Mouse (Mus musculus) stomach, embryonic 16.5 days (tissue): ENCODE data around the gene Leng9. TPM values are rescaled to one million over a fixed set of nuclear protein-coding genes. Genes with fewer than 3 reads are reported as not detected.

Experiments
- ATAC-seq: fragments of 200-750 bp; cut with Nextera tagmentation; 2 replicates; pipeline ENCODE4 v1.8.0; 2017; ENCODE audit warnings: moderate number of reproducible peaks, moderate TSS enrichment; ENCODE audit not compliant: insufficient read depth, low FRiP score
- H3K27ac ChIP-seq: fragments of 300-500 bp; sonication (generic); 2 replicates; pipeline ENCODE4 v1.5.1; 2014; ENCODE audit warnings: low read length
- H3K27me3 ChIP-seq: fragments of 300-500 bp; sonication (generic); 2 replicates; pipeline ENCODE4 v1.6.1; 2014; ENCODE audit warnings: low read length, control low read depth, mixed read lengths; ENCODE audit not compliant: control insufficient read depth, insufficient read depth
- H3K36me3 ChIP-seq: fragments of 300-500 bp; sonication (generic); 2 replicates; pipeline ENCODE4 v1.6.1; 2014; ENCODE audit warnings: low read length; ENCODE audit not compliant: control insufficient read depth, insufficient read depth
- H3K4me1 ChIP-seq: fragments of 300-500 bp; sonication (generic); 2 replicates; pipeline ENCODE4 v1.6.1; 2014; ENCODE audit warnings: low read length, control low read depth, mixed read lengths; ENCODE audit not compliant: control insufficient read depth, insufficient read depth
- H3K4me2 ChIP-seq: fragments of 300-500 bp; sonication (generic); 2 replicates; pipeline ENCODE4 v1.6.1; 2014; ENCODE audit warnings: low read depth, low read length, mixed read lengths
- H3K4me3 ChIP-seq: fragments of 300-500 bp; sonication (generic); replicated peaks from 2 replicates; pipeline ENCODE4 v1.5.1; 2014; ENCODE audit warnings: mild to moderate bottlenecking, low read length
- H3K9ac ChIP-seq: fragments of 300-500 bp; sonication (generic); 2 replicates; pipeline ENCODE4 v1.6.1; 2014; ENCODE audit warnings: low read length
- H3K9me3 ChIP-seq: fragments of 300-500 bp; sonication (generic); replicated peaks from 2 replicates; pipeline ENCODE4 v1.6.1; 2016; ENCODE audit warnings: low read length, control low read depth; ENCODE audit not compliant: control insufficient read depth
- WGBS: fragments of 180-500 bp; shearing (Covaris S2); extraction: QIAGEN DNeasy Blood & Tissue Kit; methylation state at CpG from one replicate; pipeline ENCODE4 v1.1.7; 2014; 5-methylcytosine and 5-hydroxymethylcytosine counted together
- polyA plus RNA-seq: library from polyadenylated mRNA; unstranded; fragments of >200 nt; fragmentation: Nextera tagmentation; extraction: Ambion mirVana; gene quantifications from 2 replicates; pipeline ENCODE4 v1.2.1, GENCODE M21; 2015

Leng9 gene
- polyA plus RNA-seq, 1 experiment from 2014 or later, result 6.0 TPM

DNA sequence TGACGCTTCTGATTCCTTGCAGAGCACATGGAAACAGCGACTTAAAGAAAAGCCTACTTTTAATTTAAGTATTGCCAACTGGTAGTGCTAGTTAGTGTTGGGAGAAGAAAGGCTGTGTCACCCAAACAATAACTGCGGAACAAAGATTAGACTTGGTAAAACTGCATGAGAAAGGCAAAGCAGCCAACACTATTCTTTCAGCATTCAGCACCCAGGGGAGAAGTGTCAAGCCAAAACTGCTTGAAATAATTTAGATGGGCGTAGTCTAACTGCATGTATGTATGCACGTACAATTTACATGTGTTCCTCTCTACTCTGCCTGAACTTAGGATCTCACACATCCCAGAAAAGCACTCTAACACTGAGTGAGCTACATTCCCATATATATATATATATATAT lies 4.2 kb upstream of the Leng9 start:
- Histone ChIP-seq H3K9ac (no peak overlapping the region), H3K4me1 (peaks cover 20% of the 10 kb centered on the region), H3K27ac (no peak overlapping the region), H3K9me3 (no peaks in the 10 kb centered on the region), H3K4me2 (no peak overlapping the region), H3K27me3 (no peaks in the 10 kb centered on the region), H3K4me3 (no peak overlapping the region), H3K36me3 (0 out of 2 replicates have a peak, but pooled peaks cover 6% of the 10 kb centered on the region)
- WGBS, result 78% methylated on average over 5 of the region's 5 CpGs
- ATAC-seq, result no peak

DNA sequence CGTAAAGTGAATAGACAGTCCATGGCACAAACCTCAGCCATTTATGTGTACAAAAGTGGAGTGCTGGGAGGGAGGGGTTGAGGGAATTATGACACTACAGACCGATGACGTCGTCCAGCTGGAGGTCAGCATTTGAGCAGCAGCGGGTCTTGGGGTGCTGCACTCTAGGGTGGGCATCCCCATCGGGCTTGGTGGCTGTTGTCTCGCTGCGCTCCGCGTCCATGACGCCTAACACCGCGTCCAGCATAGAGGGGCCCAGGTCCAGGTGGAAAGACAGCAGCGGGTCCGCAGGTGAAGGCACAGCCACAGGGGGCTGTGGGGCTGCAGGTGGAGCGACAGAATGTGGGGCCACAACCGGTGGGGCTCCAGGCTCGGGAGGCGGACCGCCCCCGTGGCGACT lies 1.1 kb upstream of the Leng9 start:
- 32% methylated on average over 22 of the region's 22 CpGs for WGBS

GRCm38 (mm10) chr7:4150811-4151221 lies 642 bp upstream of the Leng9 start:
- no peaks in the 10 kb centered on the region for H3K9me3 ChIP-seq
- peak overlapping the region; percentile 78 for H3K4me3 ChIP-seq
- H3K4me2 ChIP-seq, result peak overlapping the region; percentile 90
- peak overlapping the region; percentile 85 for H3K9ac ChIP-seq
- peak; percentile 63 for ATAC-seq
- peaks cover 18% of the 10 kb centered on the region; the same call in 1 of the 2 replicates for H3K36me3 ChIP-seq
- H3K27me3 ChIP-seq, result no peaks in the 10 kb centered on the region
- WGBS, result 16% methylated on average over 14 of the region's 14 CpGs
- peak overlapping the region; percentile 99 for H3K27ac ChIP-seq
- peaks cover 39% of the 10 kb centered on the region for H3K4me1 ChIP-seq

More for the DNA sequence above, 1.1 kb upstream of the Leng9 start:
- Histone ChIP-seq H3K4me3 (no peak overlapping the region), H3K36me3 (peaks cover 17% of the 10 kb centered on the region; the same call in 1 of the 2 replicates), H3K27me3 (no peaks in the 10 kb centered on the region), H3K9ac (peak overlapping the region; percentile 18; the same call in 1 of the 2 replicates), H3K4me2 (peak overlapping the region; percentile 90), H3K27ac (peak overlapping the region; percentile 99), H3K9me3 (no peaks in the 10 kb centered on the region), H3K4me1 (peaks cover 39% of the 10 kb centered on the region)
- no peak for ATAC-seq

DNA sequence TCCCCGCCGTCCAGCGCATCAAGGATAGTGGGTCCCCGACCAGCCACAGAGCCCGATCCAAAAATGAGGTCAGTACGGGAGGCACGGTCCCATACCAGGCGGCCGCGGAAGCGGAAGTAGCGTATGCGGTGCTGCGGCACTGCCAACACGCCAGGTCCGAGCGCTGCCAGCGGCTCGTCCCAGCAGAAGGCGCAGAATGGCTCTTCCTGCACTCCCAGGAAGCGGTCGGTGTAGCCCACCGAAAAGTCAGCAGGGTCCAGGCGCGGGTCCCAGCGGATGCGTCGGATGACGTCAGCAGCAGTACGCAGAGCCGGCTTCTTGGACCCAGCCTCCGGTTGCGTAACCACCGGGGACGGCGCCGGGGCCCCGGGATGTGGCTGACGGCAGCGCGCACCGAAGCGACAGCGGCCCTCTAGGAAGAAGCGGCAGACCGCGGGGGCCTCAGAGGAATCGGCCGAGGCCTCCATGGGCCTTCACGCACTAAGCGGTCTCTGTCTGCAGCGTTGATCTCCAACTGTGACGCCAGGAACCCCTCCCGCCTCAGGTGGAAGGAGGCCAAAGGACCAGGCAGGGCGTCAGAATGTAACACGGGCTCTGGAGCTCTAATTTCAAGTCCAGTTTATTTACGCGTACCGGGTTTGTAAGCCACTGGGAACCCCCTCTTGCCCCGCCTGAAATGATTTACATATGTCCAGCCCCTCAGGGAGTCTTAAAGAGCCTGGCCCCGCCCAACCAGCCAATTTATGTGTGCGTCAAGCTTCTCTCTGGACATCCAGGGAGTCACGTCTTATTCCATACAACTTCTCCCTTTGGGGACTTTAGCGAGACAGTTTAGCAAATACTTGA lies 742 bp downstream of the Leng9 start:
- ATAC-seq, result peak; percentile 77
- H3K27me3 ChIP-seq, result no peaks in the 10 kb centered on the region
- H3K4me3 ChIP-seq, result peak overlapping the region; percentile 78
- H3K9me3 ChIP-seq, result no peaks in the 10 kb centered on the region
- WGBS, result under 1% methylated on average over 64 of the region's 64 CpGs
- H3K36me3 ChIP-seq, result peaks cover 32% of the 10 kb centered on the region
- H3K27ac ChIP-seq, result peak overlapping the region; percentile 99
- H3K9ac ChIP-seq, result peak overlapping the region; percentile 85
- H3K4me1 ChIP-seq, result peaks cover 39% of the 10 kb centered on the region
- H3K4me2 ChIP-seq, result peak overlapping the region; percentile 90

DNA sequence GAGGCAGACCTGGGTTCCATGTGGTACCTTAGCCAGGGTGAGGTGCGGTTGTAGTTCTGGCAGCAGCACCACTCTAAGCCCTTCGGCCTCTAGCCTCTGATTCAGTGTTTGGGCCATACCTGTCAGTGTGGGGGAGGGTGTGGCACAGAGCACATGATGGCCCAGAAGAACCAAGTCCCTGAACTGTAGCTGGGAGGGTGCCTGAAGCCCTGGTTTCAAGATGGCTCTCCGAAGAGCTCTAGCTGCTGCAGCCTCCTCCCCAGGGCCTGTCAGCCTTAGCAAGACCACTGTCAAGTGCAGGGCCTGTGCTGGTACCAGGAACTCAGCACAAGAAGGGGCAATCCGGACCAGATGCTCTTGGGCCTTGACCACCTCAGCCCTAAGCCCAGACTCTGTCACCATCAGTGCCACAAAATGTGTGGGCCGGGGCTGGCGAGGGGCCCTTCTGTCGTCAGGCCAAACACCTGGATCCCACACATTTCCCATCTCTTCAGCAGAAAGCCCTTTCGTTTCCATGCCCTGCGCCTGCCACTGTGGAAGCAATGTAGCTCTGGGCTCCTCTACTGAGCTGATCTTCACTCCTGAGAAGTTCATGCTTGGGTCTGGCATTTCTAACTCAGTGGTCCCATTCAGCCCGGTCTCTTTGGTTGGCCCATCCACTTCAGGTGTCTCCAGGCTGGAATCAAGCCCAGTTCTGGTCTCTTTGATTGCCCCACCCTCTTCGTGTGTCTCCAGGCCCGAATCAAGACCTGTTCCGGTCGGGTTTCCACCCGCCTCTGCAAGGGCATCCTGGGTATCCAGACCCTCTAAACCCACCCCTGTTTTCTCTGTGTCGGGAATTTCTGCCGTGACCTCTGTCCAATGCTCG lies 1.6 kb downstream of the Leng9 start:
- no peaks in the 10 kb centered on the region for H3K27me3 ChIP-seq
- peak overlapping the region; percentile 99 for H3K27ac ChIP-seq
- H3K9me3 ChIP-seq, result no peaks in the 10 kb centered on the region
- ATAC-seq, result peak; percentile 2; the same call in 1 of the 2 replicates
- peaks cover 39% of the 10 kb centered on the region for H3K4me1 ChIP-seq
- H3K4me2 ChIP-seq, result peak overlapping the region; percentile 90
- peak overlapping the region; percentile 78 for H3K4me3 ChIP-seq
- H3K9ac ChIP-seq, result peak overlapping the region; percentile 85
- H3K36me3 ChIP-seq, result peaks cover 39% of the 10 kb centered on the region
- WGBS, result 30% methylated on average over 18 of the region's 18 CpGs

DNA sequence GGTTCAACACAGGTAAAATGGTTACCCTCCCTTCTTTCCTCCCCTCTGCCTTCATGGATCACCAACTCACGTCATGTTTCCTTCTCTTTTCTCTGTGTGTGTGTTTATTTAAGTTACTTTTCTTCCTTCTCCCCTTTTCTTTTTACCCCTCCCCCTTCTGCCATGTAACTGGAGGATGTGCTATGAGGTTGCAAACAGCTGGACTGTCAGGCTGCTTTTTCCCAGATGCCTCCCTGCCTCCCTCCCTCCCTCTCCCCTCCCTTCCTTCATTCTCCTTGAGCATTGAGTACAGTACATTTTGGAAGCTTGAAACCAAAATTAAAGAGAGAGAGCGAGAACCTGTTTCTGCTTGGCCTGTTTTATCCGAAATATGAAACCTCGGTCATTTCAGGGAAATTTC lies 2.3 kb downstream of the Leng9 start:
- Histone ChIP-seq H3K4me3 (peak overlapping the region; percentile 78; the same call in 1 of the 2 replicates), H3K4me2 (peak overlapping the region; percentile 90; the same call in 1 of the 2 replicates), H3K9me3 (no peaks in the 10 kb centered on the region), H3K4me1 (peaks cover 39% of the 10 kb centered on the region), H3K36me3 (peaks cover 41% of the 10 kb centered on the region), H3K9ac (no peak overlapping the region; the same call in 1 of the 2 replicates), H3K27me3 (no peaks in the 10 kb centered on the region), H3K27ac (peak overlapping the region; percentile 99; the same call in 1 of the 2 replicates)
- ATAC-seq, result no peak
- 68% methylated on average over 4 of the region's 4 CpGs for WGBS

DNA sequence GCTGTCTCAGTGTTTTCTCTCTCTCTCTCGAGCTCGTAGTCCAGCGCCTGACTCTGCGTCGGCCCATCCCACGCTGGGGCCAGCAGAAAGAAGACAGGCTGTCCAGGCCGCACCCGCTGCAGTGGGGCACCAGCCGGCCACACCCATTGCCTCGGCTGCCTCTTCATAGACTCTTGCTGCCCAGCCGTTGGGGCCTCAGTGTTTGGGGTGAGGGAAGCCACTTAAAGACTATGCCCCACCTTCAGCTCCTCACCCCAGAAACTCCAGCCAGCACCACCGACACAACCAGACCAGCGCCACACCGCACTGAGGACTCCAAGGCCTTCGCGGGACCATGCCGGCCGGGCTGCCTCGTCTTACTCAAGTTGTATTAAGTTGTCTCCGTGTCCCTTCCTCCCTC lies 2.8 kb downstream of the Leng9 start:
- Histone ChIP-seq H3K9ac (peak overlapping the region; percentile 37; the same call in 1 of the 2 replicates), H3K27ac (no peak overlapping the region), H3K4me2 (no peak overlapping the region), H3K36me3 (peaks cover 41% of the 10 kb centered on the region), H3K27me3 (no peaks in the 10 kb centered on the region), H3K4me1 (peaks cover 39% of the 10 kb centered on the region), H3K9me3 (no peaks in the 10 kb centered on the region), H3K4me3 (no peak overlapping the region)
- 74% methylated on average over 20 of the region's 20 CpGs for WGBS
- no peak for ATAC-seq

DNA sequence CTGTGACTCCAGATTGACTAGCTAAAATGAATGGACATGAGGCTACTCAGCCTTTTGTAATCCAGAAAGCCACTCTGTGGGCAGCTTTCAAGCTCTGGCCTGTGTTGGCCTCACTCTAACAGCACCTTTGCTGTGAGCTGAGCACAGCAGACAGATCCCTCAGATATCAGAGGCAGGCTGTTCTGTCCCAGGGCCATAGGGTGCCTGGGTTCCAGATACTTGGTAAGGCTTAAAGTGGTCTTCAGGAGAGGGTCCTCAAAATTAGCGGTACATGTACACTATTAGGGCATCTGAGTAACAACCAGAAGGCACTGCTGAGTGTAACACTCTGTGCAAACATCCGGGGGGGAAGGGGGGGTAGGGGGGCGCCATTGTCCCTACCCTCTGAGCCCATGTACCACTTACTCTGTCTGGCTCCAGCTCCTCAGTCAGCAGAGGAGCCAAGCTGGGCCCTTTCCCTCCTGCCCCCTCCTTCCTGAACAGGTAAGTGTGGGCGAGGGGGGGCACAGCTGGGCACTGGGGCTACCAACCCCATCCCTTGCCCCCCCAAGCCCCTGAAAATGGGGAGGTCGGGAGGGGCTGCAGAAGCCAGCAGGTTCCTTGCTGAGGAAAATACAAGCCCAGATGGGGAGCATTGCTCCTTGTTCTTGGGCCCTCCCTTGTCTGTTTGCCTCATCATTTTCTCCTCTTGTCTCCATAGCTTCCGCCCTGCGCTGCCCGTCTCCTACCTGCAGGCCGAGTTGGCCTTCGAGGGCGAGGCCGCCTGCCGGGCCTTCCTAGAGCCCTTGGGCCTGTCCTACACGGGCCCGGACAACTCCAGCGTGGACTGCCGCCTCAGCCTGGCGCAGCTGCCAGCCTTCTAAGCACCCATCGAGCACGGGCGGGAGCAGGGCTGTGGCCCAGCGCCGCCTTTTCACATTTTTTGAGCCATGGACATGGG lies 3.7 kb downstream of the Leng9 start:
- no peaks in the 10 kb centered on the region for H3K9me3 ChIP-seq
- no peak overlapping the region for H3K4me2 ChIP-seq
- H3K9ac ChIP-seq, result peak overlapping the region; percentile 37; the same call in 1 of the 2 replicates
- H3K4me3 ChIP-seq, result no peak overlapping the region
- no peaks in the 10 kb centered on the region for H3K27me3 ChIP-seq
- H3K36me3 ChIP-seq, result peaks cover 44% of the 10 kb centered on the region
- H3K4me1 ChIP-seq, result peaks cover 37% of the 10 kb centered on the region
- no peak for ATAC-seq
- H3K27ac ChIP-seq, result 0 out of 2 replicates have a peak overlapping the region, but pooled peaks have one; percentile 11
- 87% methylated on average over 23 of the region's 23 CpGs for WGBS
